Mouse (Mus musculus): ENCODE measurements around the gene Acot10. TPM values are rescaled to one million over a fixed set of nuclear protein-coding genes. Genes with fewer than 3 reads are reported as not detected.
"Not testable (repeated sequence)": the region's sequence is repeated elsewhere in the genome, so short reads cannot be mapped to it uniquely, and the experiment has no call there.

Gene Acot10
- 0.25 and 0.56 TPM in 2 replicates for polyA plus RNA-seq (2015; fragmentation: Nextera tagmentation; extraction: Ambion mirVana)

DNA sequence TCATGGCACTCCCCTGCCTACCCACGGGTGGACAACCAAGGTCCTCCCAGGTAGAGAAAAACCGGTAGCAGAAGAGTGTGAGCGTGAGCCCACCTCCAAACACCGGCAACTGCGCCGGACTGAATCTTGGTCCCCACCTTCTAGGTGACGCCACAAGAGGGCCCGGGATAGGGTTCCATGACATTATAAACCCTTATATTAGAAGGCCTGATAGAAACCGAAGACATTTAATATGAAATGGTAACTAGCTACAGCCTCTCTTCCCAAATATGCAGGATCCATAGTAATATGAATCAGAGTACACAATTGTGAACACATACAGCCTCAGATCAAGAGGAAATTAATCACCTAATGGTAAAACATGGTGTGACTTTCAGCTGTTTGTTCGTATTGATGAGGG, at the start of gene Acot10:
Gene Acot10, minus strand, starts transcription at position 101 of the 400 bp plus-strand sequence.
- Histone ChIP-seq H3K4me1 (ENCODE audit: control insufficient read depth, insufficient read depth, low read length) (no peaks in the 10 kb centered on the region), H3K9ac (ENCODE audit: low read length) (no peak within 1 kb of the TSS), H3K27me3 (ENCODE audit: control insufficient read depth, insufficient read depth, low read length) (no peaks in the 10 kb centered on the region), H3K36me3 (ENCODE audit: control insufficient read depth, insufficient read depth, low read length) (no peaks in the 10 kb centered on the region), H3K9me3 (replicated peaks; ENCODE audit: control insufficient read depth, low read length) (no peaks in the 10 kb centered on the region), H3K4me3 (replicated peaks; ENCODE audit: low read length) (no peak within 1 kb of the TSS), H3K27ac (ENCODE audit: low read length) (no peak within 1 kb of the TSS), H3K4me2 (ENCODE audit: low read depth, low read length) (no peak within 1 kb of the TSS)
- no peak for ATAC-seq (ENCODE audit: insufficient read depth, low FRiP score)
- 87% methylated on average over 10 of the region's 10 CpGs for WGBS

DNA sequence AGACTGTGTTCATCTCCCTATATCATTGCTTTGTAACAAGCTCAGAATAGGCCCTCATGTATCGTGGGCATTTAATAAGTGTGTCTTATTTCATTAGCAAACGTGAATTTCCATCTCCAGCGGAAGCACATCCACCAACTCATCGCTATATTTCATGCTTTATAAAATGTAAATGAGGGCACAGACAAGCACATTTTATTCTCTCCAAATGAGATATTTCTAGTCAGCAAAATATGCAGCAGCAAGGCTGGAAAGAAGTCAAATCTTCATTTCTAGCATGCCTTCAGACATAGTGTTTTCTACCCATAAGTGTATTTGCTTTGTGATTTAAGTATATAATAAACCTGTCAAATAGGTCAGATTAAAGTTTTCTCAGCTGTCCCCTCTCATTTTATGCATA, 45.3 kb upstream of the Acot10 start:
- no peaks in the 10 kb centered on the region for H3K9me3 ChIP-seq (replicated peaks; ENCODE audit: control insufficient read depth, low read length)
- ATAC-seq (ENCODE audit: insufficient read depth, low FRiP score) = no peak
- no peak overlapping the region for H3K9ac ChIP-seq (ENCODE audit: low read length)
- H3K27me3 ChIP-seq (ENCODE audit: control insufficient read depth, insufficient read depth, low read length) = no peaks in the 10 kb centered on the region
- 79% methylated on average over 4 of the region's 4 CpGs for WGBS
- H3K27ac ChIP-seq (ENCODE audit: low read length) = no peak overlapping the region
- H3K4me3 ChIP-seq (replicated peaks; ENCODE audit: low read length) = no peak overlapping the region
- H3K4me2 ChIP-seq (ENCODE audit: low read depth, low read length) = no peak overlapping the region
- no peaks in the 10 kb centered on the region for H3K4me1 ChIP-seq (ENCODE audit: control insufficient read depth, insufficient read depth, low read length)
- H3K36me3 ChIP-seq (ENCODE audit: control insufficient read depth, insufficient read depth, low read length) = no peaks in the 10 kb centered on the region

- Histone ChIP-seq H3K9ac (ENCODE audit: low read length) (no peak overlapping the region), H3K4me1 (ENCODE audit: control insufficient read depth, insufficient read depth, low read length) (no peaks in the 10 kb centered on the region), H3K27ac (ENCODE audit: low read length) (no peak overlapping the region), H3K36me3 (ENCODE audit: control insufficient read depth, insufficient read depth, low read length) (no peaks in the 10 kb centered on the region), H3K4me3 (replicated peaks; ENCODE audit: low read length) (no peak overlapping the region), H3K9me3 (replicated peaks; ENCODE audit: control insufficient read depth, low read length) (no peaks in the 10 kb centered on the region), H3K27me3 (ENCODE audit: control insufficient read depth, insufficient read depth, low read length) (no peaks in the 10 kb centered on the region), H3K4me2 (ENCODE audit: low read depth, low read length) (no peak overlapping the region)
- no peak for ATAC-seq (ENCODE audit: insufficient read depth, low FRiP score)
- WGBS = 68% methylated on average over 5 of the region's 5 CpGs
These were observed 29.7 kb upstream of the Acot10 start for GRCm38 (mm10) chr15:20696229-20696628.

DNA sequence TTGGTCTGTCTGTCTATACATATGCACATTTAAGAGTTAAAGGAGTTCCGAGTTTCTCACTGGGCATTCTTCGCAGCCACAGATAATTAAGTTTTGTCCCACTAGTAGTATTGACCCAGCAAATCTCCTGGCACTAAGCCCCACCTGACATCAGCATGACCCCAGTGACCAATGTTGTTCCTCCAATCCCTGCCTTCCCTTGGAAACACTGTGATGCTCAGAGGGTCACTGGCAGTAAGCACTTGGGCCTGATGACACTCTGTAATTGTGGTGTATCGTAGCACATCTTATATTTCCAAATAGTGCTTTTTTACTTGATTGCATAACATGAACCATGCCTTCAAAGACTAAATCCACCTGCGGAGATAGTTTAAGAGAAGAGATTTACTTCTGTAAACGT, 17.6 kb upstream of the Acot10 start:
- H3K27ac ChIP-seq (ENCODE audit: low read length) = no peak overlapping the region
- no peaks in the 10 kb centered on the region for H3K9me3 ChIP-seq (replicated peaks; ENCODE audit: control insufficient read depth, low read length)
- no peaks in the 10 kb centered on the region for H3K4me1 ChIP-seq (ENCODE audit: control insufficient read depth, insufficient read depth, low read length)
- H3K9ac ChIP-seq (ENCODE audit: low read length) = no peak overlapping the region
- ATAC-seq (ENCODE audit: insufficient read depth, low FRiP score) = no peak
- H3K4me3 ChIP-seq (replicated peaks; ENCODE audit: low read length) = no peak overlapping the region
- H3K36me3 ChIP-seq (ENCODE audit: control insufficient read depth, insufficient read depth, low read length) = no peaks in the 10 kb centered on the region
- H3K27me3 ChIP-seq (ENCODE audit: control insufficient read depth, insufficient read depth, low read length) = no peaks in the 10 kb centered on the region
- WGBS = 78% methylated on average over 5 of the region's 5 CpGs
- no peak overlapping the region for H3K4me2 ChIP-seq (ENCODE audit: low read depth, low read length)

- H3K9ac ChIP-seq (ENCODE audit: low read length) = no peak overlapping the region
- H3K9me3 ChIP-seq (replicated peaks; ENCODE audit: control insufficient read depth, low read length) = no peaks in the 10 kb centered on the region
- no peaks in the 10 kb centered on the region for H3K4me1 ChIP-seq (ENCODE audit: control insufficient read depth, insufficient read depth, low read length)
- no peak overlapping the region for H3K4me2 ChIP-seq (ENCODE audit: low read depth, low read length)
- H3K27me3 ChIP-seq (ENCODE audit: control insufficient read depth, insufficient read depth, low read length) = no peaks in the 10 kb centered on the region
- ATAC-seq (ENCODE audit: insufficient read depth, low FRiP score) = no peak
- no peak overlapping the region for H3K4me3 ChIP-seq (replicated peaks; ENCODE audit: low read length)
- no peaks in the 10 kb centered on the region for H3K36me3 ChIP-seq (ENCODE audit: control insufficient read depth, insufficient read depth, low read length)
- 63% methylated on average over 2 of the region's 2 CpGs for WGBS
- no peak overlapping the region for H3K27ac ChIP-seq (ENCODE audit: low read length)
These were observed 16.2 kb upstream of the Acot10 start for GRCm38 (mm10) chr15:20682719-20683118.

- H3K27me3 ChIP-seq (ENCODE audit: control insufficient read depth, insufficient read depth, low read length); H3K4me3 ChIP-seq (replicated peaks; ENCODE audit: low read length); H3K9me3 ChIP-seq (replicated peaks; ENCODE audit: control insufficient read depth, low read length); H3K4me1 ChIP-seq (ENCODE audit: control insufficient read depth, insufficient read depth, low read length); H3K27ac ChIP-seq (ENCODE audit: low read length); H3K36me3 ChIP-seq (ENCODE audit: control insufficient read depth, insufficient read depth, low read length); ATAC-seq (ENCODE audit: insufficient read depth, low FRiP score); H3K9ac ChIP-seq (ENCODE audit: low read length); H3K4me2 ChIP-seq (ENCODE audit: low read depth, low read length): not testable (repeated sequence)
- WGBS = 54% methylated on average over 2 of the region's 2 CpGs
These were observed 3.0 kb upstream of the Acot10 start for GRCm38 (mm10) chr15:20669507-20669906.

- WGBS = 63% methylated on average over 1 of the region's 1 CpGs
- Histone ChIP-seq H3K4me2 (ENCODE audit: low read depth, low read length) (no peak overlapping the region), H3K36me3 (ENCODE audit: control insufficient read depth, insufficient read depth, low read length) (no peaks in the 10 kb centered on the region), H3K4me3 (replicated peaks; ENCODE audit: low read length) (no peak overlapping the region), H3K27ac (ENCODE audit: low read length) (no peak overlapping the region), H3K9me3 (replicated peaks; ENCODE audit: control insufficient read depth, low read length) (no peaks in the 10 kb centered on the region), H3K9ac (ENCODE audit: low read length) (no peak overlapping the region), H3K4me1 (ENCODE audit: control insufficient read depth, insufficient read depth, low read length) (no peaks in the 10 kb centered on the region), H3K27me3 (ENCODE audit: control insufficient read depth, insufficient read depth, low read length) (no peaks in the 10 kb centered on the region)
- no peak for ATAC-seq (ENCODE audit: insufficient read depth, low FRiP score)
These were observed 1.4 kb upstream of the Acot10 start for GRCm38 (mm10) chr15:20667989-20668388.

- Histone ChIP-seq H3K4me3 (replicated peaks; ENCODE audit: low read length) (no peak overlapping the region), H3K27me3 (ENCODE audit: control insufficient read depth, insufficient read depth, low read length) (no peaks in the 10 kb centered on the region), H3K9ac (ENCODE audit: low read length) (no peak overlapping the region), H3K36me3 (ENCODE audit: control insufficient read depth, insufficient read depth, low read length) (no peaks in the 10 kb centered on the region), H3K4me2 (ENCODE audit: low read depth, low read length) (no peak overlapping the region), H3K4me1 (ENCODE audit: control insufficient read depth, insufficient read depth, low read length) (no peaks in the 10 kb centered on the region), H3K9me3 (replicated peaks; ENCODE audit: control insufficient read depth, low read length) (no peaks in the 10 kb centered on the region), H3K27ac (ENCODE audit: low read length) (no peak overlapping the region)
- no peak for ATAC-seq (ENCODE audit: insufficient read depth, low FRiP score)
These were observed 800 bp upstream of the Acot10 start for GRCm38 (mm10) chr15:20667350-20667749.

DNA sequence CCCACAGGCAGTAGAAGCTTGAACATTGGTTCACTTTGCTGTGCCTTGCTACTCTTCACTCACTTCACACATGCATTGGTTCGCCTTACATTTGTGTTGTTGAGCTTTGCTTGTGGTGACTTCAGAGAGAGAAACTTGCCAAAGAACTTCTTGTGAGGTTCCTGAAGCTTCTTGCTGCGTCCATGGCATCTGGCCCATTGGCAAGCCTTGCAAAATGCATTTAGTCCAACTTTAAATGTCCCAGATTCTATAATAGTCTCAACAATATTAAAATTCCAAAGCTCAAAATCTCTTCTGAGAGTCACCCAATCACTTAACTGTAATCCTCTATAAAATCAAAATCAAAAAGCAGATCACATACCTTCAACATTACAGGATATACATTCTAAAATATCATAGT, 6.3 kb downstream of the Acot10 start:
- no peak overlapping the region for H3K9ac ChIP-seq (ENCODE audit: low read length)
- H3K27ac ChIP-seq (ENCODE audit: low read length) = no peak overlapping the region
- H3K4me1 ChIP-seq (ENCODE audit: control insufficient read depth, insufficient read depth, low read length) = no peaks in the 10 kb centered on the region
- H3K36me3 ChIP-seq (ENCODE audit: control insufficient read depth, insufficient read depth, low read length) = no peaks in the 10 kb centered on the region
- no peaks in the 10 kb centered on the region for H3K9me3 ChIP-seq (replicated peaks; ENCODE audit: control insufficient read depth, low read length)
- no peaks in the 10 kb centered on the region for H3K27me3 ChIP-seq (ENCODE audit: control insufficient read depth, insufficient read depth, low read length)
- H3K4me2 ChIP-seq (ENCODE audit: low read depth, low read length) = no peak overlapping the region
- WGBS = 74% methylated on average over 2 of the region's 2 CpGs
- no peak for ATAC-seq (ENCODE audit: insufficient read depth, low FRiP score)
- no peak overlapping the region for H3K4me3 ChIP-seq (replicated peaks; ENCODE audit: low read length)

DNA sequence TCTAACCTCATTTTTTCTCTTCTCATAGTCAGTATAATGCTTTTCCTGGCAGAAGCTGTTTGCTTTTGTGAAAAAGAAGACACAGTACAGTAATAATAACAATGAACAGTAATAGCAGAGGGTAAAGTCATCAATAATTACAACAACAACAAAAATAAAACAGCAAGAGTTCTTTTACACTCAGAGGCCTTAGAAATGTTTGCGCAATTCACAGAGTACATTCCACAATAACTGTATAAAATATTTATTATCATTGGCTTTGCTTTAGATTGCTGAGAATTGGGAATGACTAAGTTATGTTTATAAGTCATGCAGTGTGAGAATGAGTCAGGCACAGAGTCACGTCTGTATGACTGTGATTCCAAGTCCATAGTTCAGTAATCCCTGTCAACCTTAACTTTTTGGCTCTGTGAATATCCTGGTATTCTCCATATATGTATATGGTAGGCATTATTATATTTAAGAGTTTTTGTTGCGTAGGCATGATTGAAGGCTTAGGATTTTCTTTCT, 23.6 kb downstream of the Acot10 start:
- no peaks in the 10 kb centered on the region for H3K4me1 ChIP-seq (ENCODE audit: control insufficient read depth, insufficient read depth, low read length)
- no peaks in the 10 kb centered on the region for H3K9me3 ChIP-seq (replicated peaks; ENCODE audit: control insufficient read depth, low read length)
- H3K4me2 ChIP-seq (ENCODE audit: low read depth, low read length) = no peak overlapping the region
- H3K36me3 ChIP-seq (ENCODE audit: control insufficient read depth, insufficient read depth, low read length) = no peaks in the 10 kb centered on the region
- no peak overlapping the region for H3K9ac ChIP-seq (ENCODE audit: low read length)
- no peaks in the 10 kb centered on the region for H3K27me3 ChIP-seq (ENCODE audit: control insufficient read depth, insufficient read depth, low read length)
- WGBS = 79% methylated on average over 3 of the region's 3 CpGs
- no peak overlapping the region for H3K4me3 ChIP-seq (replicated peaks; ENCODE audit: low read length)
- no peak for ATAC-seq (ENCODE audit: insufficient read depth, low FRiP score)
- H3K27ac ChIP-seq (ENCODE audit: low read length) = no peak overlapping the region
